In the genomic region with DNA sequence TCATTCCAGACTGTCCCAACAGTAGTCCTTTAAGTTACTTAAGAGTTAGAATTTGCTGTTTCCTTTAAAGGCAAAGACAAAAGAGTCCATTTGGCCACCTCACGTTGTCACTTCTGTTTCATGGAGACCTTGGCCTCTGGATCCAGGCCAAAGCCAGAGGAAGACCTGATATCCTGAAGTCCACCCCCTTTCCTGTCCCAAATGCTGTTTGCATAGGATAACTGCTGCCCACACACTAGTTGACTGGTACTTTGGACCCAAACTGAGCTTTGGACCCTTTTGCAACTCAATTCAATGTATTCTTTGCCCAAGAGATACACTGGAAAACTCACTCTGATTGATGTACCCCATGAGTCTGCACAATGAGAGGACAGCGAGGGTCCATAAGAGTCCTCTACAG, we compare ENCODE assay signal across 26 mouse cellular contexts. TPM values are rescaled to one million over a fixed set of nuclear protein-coding genes. Genes with fewer than 3 reads are reported as not detected.
DNase-seq lines count a peak whose midpoint lies in the region; ATAC-seq and TF ChIP-seq lines count a peak whose summit lies in the region.
"Had no signal": no experiment of that assay in that cellular context is flagged by ENCODE, and none has a peak within 500 bp of the region (broad histone marks: within the 10 kb centered on the region; RNA-seq: fewer than 3 reads in every experiment).

No protein-coding gene starts in this region.

- intact Hi-C loops in heart, postnatal 25 days (cut with DNase I) = no loop called here

- H3K4me1 ChIP-seq in stomach, embryonic 15.5 days = no peaks in the 10 kb centered on the region
- no peaks in the 10 kb centered on the region for H3K4me1 ChIP-seq in stomach, postnatal 0 days (replicated peaks; ENCODE audit: control insufficient read depth, insufficient read depth)
- H3K4me1 ChIP-seq in liver, embryonic 14.5 days (replicated peaks; ENCODE audit: control insufficient read depth in 2 of 2, insufficient read depth in 2 of 2, low read length in 1 of 2) = peaks cover 12 to 36% of the 10 kb centered on the region in 2 experiments
- H3K4me1 ChIP-seq in midbrain, postnatal 0 days (ENCODE audit: insufficient read depth, low read length) = no peaks in the 10 kb centered on the region
- no peaks in the 10 kb centered on the region for H3K4me1 ChIP-seq in hindbrain, embryonic 16.5 days (ENCODE audit: control insufficient read depth, insufficient read depth, low read depth, low read length)
- H3K4me1 ChIP-seq: midbrain, embryonic 15.5 days had no signal

- H3K36me3 ChIP-seq in stomach, embryonic 15.5 days = no peaks in the 10 kb centered on the region
- H3K36me3 ChIP-seq in stomach, postnatal 0 days (ENCODE audit: control insufficient read depth, insufficient read depth, low read length) = 0 out of 2 replicates have a peak, but pooled peaks cover 3% of the 10 kb centered on the region
- H3K36me3 ChIP-seq in liver, embryonic 14.5 days (replicated peaks; ENCODE audit: control insufficient read depth, insufficient read depth, low read depth) = no peaks in the 10 kb centered on the region
- H3K36me3 ChIP-seq in midbrain, postnatal 0 days (ENCODE audit: insufficient read depth, low read length) = no peaks in the 10 kb centered on the region
- H3K36me3 ChIP-seq in hindbrain, embryonic 16.5 days (ENCODE audit: control insufficient read depth, insufficient read depth, low read length) = no peaks in the 10 kb centered on the region
- H3K36me3 ChIP-seq: lung, embryonic 15.5 days; midbrain, embryonic 10.5 days; midbrain, embryonic 15.5 days had no signal

- no peak overlapping the region for H3K27ac ChIP-seq in stomach, embryonic 15.5 days
- no peak overlapping the region for H3K27ac ChIP-seq in stomach, postnatal 0 days (replicated peaks)
- peak overlapping the region; percentile 23; the same call in 1 of the 2 replicates for H3K27ac ChIP-seq in liver, embryonic 14.5 days
- no peak overlapping the region for H3K27ac ChIP-seq in midbrain, postnatal 0 days (ENCODE audit: low read depth, low read length)
- H3K27ac ChIP-seq in hindbrain, embryonic 16.5 days (ENCODE audit: low read depth, low read length) = no peak overlapping the region
- H3K27ac ChIP-seq: forebrain, embryonic 13.5 days; hindbrain, postnatal 0 days; lung, embryonic 15.5 days; midbrain, embryonic 10.5 days; midbrain, embryonic 15.5 days had no signal

- no peak overlapping the region for H3K4me2 ChIP-seq in stomach, embryonic 15.5 days
- no peak overlapping the region for H3K4me2 ChIP-seq in stomach, postnatal 0 days (replicated peaks; ENCODE audit: low read depth)
- H3K4me2 ChIP-seq in liver, embryonic 14.5 days (ENCODE audit: low read depth) = peak overlapping the region; percentile 45
- no peak overlapping the region for H3K4me2 ChIP-seq in midbrain, postnatal 0 days (ENCODE audit: low read depth, low read length, poor library complexity, severe bottlenecking)
- no peak overlapping the region for H3K4me2 ChIP-seq in hindbrain, embryonic 16.5 days (ENCODE audit: low read length)
- H3K4me2 ChIP-seq: forebrain, embryonic 13.5 days; heart, embryonic 11.5 days; lung, embryonic 15.5 days; midbrain, embryonic 15.5 days had no signal

- no peaks in the 10 kb centered on the region for H3K9me3 ChIP-seq in stomach, embryonic 15.5 days
- no peaks in the 10 kb centered on the region for H3K9me3 ChIP-seq in stomach, postnatal 0 days (ENCODE audit: control insufficient read depth, low read length)
- no peaks in the 10 kb centered on the region for H3K9me3 ChIP-seq in liver, embryonic 14.5 days (ENCODE audit: control insufficient read depth, low read length)
- no peaks in the 10 kb centered on the region for H3K9me3 ChIP-seq in midbrain, postnatal 0 days (ENCODE audit: low read length)
- no peaks in the 10 kb centered on the region for H3K9me3 ChIP-seq in hindbrain, embryonic 16.5 days (ENCODE audit: control insufficient read depth, low read length)
- H3K9me3 ChIP-seq: forebrain, embryonic 13.5 days; lung, embryonic 15.5 days; midbrain, embryonic 10.5 days; midbrain, embryonic 15.5 days had no signal

- 73% methylated on average over 2 of the region's 2 CpGs for WGBS in stomach, embryonic 15.5 days
- WGBS in stomach, postnatal 0 days = 79% methylated on average over 2 of the region's 2 CpGs
- WGBS in liver, embryonic 14.5 days (ENCODE audit: insufficient replicate concordance) = 55% methylated on average over 2 of the region's 2 CpGs
- 84% methylated on average over 2 of the region's 2 CpGs for WGBS in midbrain, postnatal 0 days
- WGBS in hindbrain, embryonic 16.5 days = 86% methylated on average over 2 of the region's 2 CpGs

- H3K4me3 ChIP-seq in stomach, embryonic 15.5 days (replicated peaks) = no peak overlapping the region
- H3K4me3 ChIP-seq in stomach, postnatal 0 days (ENCODE audit: low read depth, low read length) = no peak overlapping the region
- no peak overlapping the region for H3K4me3 ChIP-seq in liver, embryonic 14.5 days (ENCODE audit: insufficient read depth in 1 of 2, low read depth in 2 of 2, low read length in 2 of 2)
- no peak overlapping the region for H3K4me3 ChIP-seq in midbrain, postnatal 0 days (ENCODE audit: low read depth, low read length)
- H3K4me3 ChIP-seq in hindbrain, embryonic 16.5 days (ENCODE audit: low read length) = no peak overlapping the region
- H3K4me3 ChIP-seq: forebrain, embryonic 13.5 days; lung, embryonic 15.5 days; midbrain, embryonic 10.5 days; midbrain, embryonic 15.5 days had no signal

- no peak overlapping the region for H3K9ac ChIP-seq in stomach, embryonic 15.5 days
- no peak overlapping the region for H3K9ac ChIP-seq in stomach, postnatal 0 days (ENCODE audit: low read length)
- H3K9ac ChIP-seq in liver, embryonic 14.5 days (replicated peaks) = no peak overlapping the region
- H3K9ac ChIP-seq in midbrain, postnatal 0 days (replicated peaks; ENCODE audit: low read length, poor library complexity, severe bottlenecking) = no peak overlapping the region
- H3K9ac ChIP-seq in hindbrain, embryonic 16.5 days (ENCODE audit: low read depth, low read length) = no peak overlapping the region
- H3K9ac ChIP-seq: forebrain, embryonic 13.5 days; lung, embryonic 15.5 days; midbrain, embryonic 15.5 days had no signal

- TF ChIP-seq EP300 in stomach, postnatal 0 days (optimal IDR thresholded peaks at IDR 0.05) = no peak
- no peak for TF ChIP-seq EP300 in liver, embryonic 14.5 days (IDR thresholded peaks at IDR 0.05; ENCODE audit: low read depth)

- DNase-seq in heart, adult 11 months = peak; percentile 89
- no peak for DNase-seq in heart, postnatal 25 days (ENCODE audit: low spot score)
- no peak for DNase-seq in stomach, postnatal 0 days (ENCODE audit: low spot score)
- DNase-seq in liver, embryonic 14.5 days (ENCODE audit: low read depth in 3 of 3, low spot score in 3 of 3) = no peak
- DNase-seq in yolk sac, embryonic 10.5 days (ENCODE audit: low spot score) = peak; percentile 79
- DNase-seq in midbrain, postnatal 0 days (ENCODE audit: low spot score) = no peak
- DNase-seq: adrenal gland, adult 2 months; adrenal gland, postnatal 36 days; cerebellum, adult 2 months; cerebellum, postnatal 14 days; gastrocnemius, postnatal 14 days; heart, postnatal 14 days; kidney, adult 11 months; layer of hippocampus, postnatal 36 days; left cerebral cortex, postnatal 4 days; thymus, postnatal 4 days had no signal

- TF ChIP-seq CTCF in stomach, postnatal 0 days (IDR thresholded peaks at IDR 0.05; ENCODE audit: low read depth) = no peak
- TF ChIP-seq CTCF in liver, embryonic 14.5 days (IDR thresholded peaks at IDR 0.05; ENCODE audit: low read depth) = no peak
- no peak for TF ChIP-seq CTCF in midbrain, postnatal 0 days (IDR thresholded peaks at IDR 0.05)

- 0 out of 2 replicates have a peak, but pooled peaks have one; percentile 16 for ATAC-seq in stomach, embryonic 15.5 days (ENCODE audit: insufficient read depth, low FRiP score, low read depth)
- no peak for ATAC-seq in stomach, postnatal 0 days (ENCODE audit: low FRiP score, low TSS enrichment)
- peak; percentile 60 for ATAC-seq in liver, embryonic 14.5 days (ENCODE audit: insufficient read depth)
- ATAC-seq in midbrain, postnatal 0 days (ENCODE audit: low FRiP score) = no peak
- no peak for ATAC-seq in hindbrain, embryonic 16.5 days
- ATAC-seq: activated CD4-positive, CD25-positive, alpha-beta regulatory T cell, adult 4 months; forebrain, embryonic 13.5 days; hindbrain, postnatal 0 days; midbrain, embryonic 15.5 days had no signal

- no peaks in the 10 kb centered on the region for H3K27me3 ChIP-seq in stomach, embryonic 15.5 days (replicated peaks)
- no peaks in the 10 kb centered on the region for H3K27me3 ChIP-seq in stomach, postnatal 0 days (ENCODE audit: control insufficient read depth, insufficient read depth, low read length)
- H3K27me3 ChIP-seq in liver, embryonic 14.5 days (ENCODE audit: control insufficient read depth, insufficient read depth, low read length) = no peaks in the 10 kb centered on the region
- no peaks in the 10 kb centered on the region for H3K27me3 ChIP-seq in midbrain, postnatal 0 days (ENCODE audit: insufficient read depth, low read length)
- H3K27me3 ChIP-seq in hindbrain, embryonic 16.5 days (replicated peaks; ENCODE audit: control insufficient read depth, insufficient read depth, low read length) = no peaks in the 10 kb centered on the region
- H3K27me3 ChIP-seq: CH12.LX; forebrain, embryonic 13.5 days; lung, embryonic 15.5 days; midbrain, embryonic 15.5 days had no signal

RNA-seq across cellular contexts. Expression of gene Abca1, which starts 20.2 kb away (rescaled TPM):
- 10 to 100 TPM; 13.6 to 19.7 TPM for total RNA-seq in heart, postnatal 25 days (2021)
- 4.8 and 4.9 TPM in 2 replicates for polyA plus RNA-seq in stomach, embryonic 15.5 days (2015; fragmentation: Nextera tagmentation; extraction: Ambion mirVana)
- 1.6 and 2.0 TPM in 2 replicates for polyA plus RNA-seq in stomach, postnatal 0 days (2015; fragmentation: Nextera tagmentation; extraction: Ambion mirVana)
- 5.7 and 7.0 TPM in 2 replicates for polyA plus RNA-seq in liver, embryonic 14.5 days (2012; rRNA removed)
- polyA plus RNA-seq in liver, embryonic 14.5 days (2014; fragmentation: Nextera tagmentation; extraction: Ambion mirVana) = 12.0 and 13.1 TPM in 2 replicates
- total RNA-seq in midbrain, postnatal 0 days (2014; rRNA removed) = 49.2 and 63.5 TPM in 2 replicates
- polyA plus RNA-seq in midbrain, postnatal 0 days (2015; fragmentation: Nextera tagmentation; extraction: Ambion mirVana) = 8.0 and 8.6 TPM in 2 replicates
- 9.4 and 10.0 TPM in 2 replicates for polyA plus RNA-seq in hindbrain, embryonic 16.5 days (2015; fragmentation: Nextera tagmentation; extraction: Ambion mirVana)

Comparison
In these comparisons a context has a peak if more than half of its experiments do, and no peak if none do; other contexts are left out.
1. DNase-seq: peak in heart, adult 11 months (single experiment) and yolk sac, embryonic 10.5 days (single experiment); none in heart, postnatal 25 days (single experiment), stomach, postnatal 0 days (single experiment), liver, embryonic 14.5 days (0 of 3) and midbrain, postnatal 0 days (single experiment).
2. ATAC-seq: peak in stomach, embryonic 15.5 days (single experiment) and liver, embryonic 14.5 days (single experiment); none in stomach, postnatal 0 days (single experiment), midbrain, postnatal 0 days (single experiment) and hindbrain, embryonic 16.5 days (single experiment).